Mouse (Mus musculus) erythroblast, embryonic 14.5 days (primary cell): ENCODE measurements around the gene Pth.
A peak's percentile ranks its signal among the peaks of the same experiment; 100 is the strongest.

Experiments
- GATA1 ChIP-seq: IDR thresholded peaks from 2 replicates; pipeline ENCODE4 v1.6.1; 2012; ENCODE audit warnings: low read length, inconsistent platforms, mixed read lengths
- TAL1 ChIP-seq: IDR thresholded peaks from 3 replicates; pipeline ENCODE4 v1.6.1; 2012; ENCODE audit warnings: low read length, inconsistent platforms, mixed read lengths

- no peak for TF ChIP-seq GATA1
- TF ChIP-seq TAL1, result peak; percentile 23; the same call in 1 of the 3 replicates
Measured at GRCm38 (mm10) chr7:113349089-113349488, 39.3 kb downstream of the Pth start.
